Mouse (Mus musculus): ENCODE data around the gene Tmem121.
A peak's percentile ranks its signal among the peaks of the same experiment; 100 is the strongest.

Tmem121 gene

GRCm38 (mm10) chr12:113185442-113186291 is at the start of gene Tmem121:
TSS of gene Tmem121 (plus strand) at chr12:113185930.
- DNase-seq (ENCODE audit: low spot score): no peak

GRCm38 (mm10) chr12:113136492-113137020 is 49.2 kb upstream of the Tmem121 start:
- DNase-seq (ENCODE audit: low spot score): no peak

- no peak for DNase-seq (ENCODE audit: low spot score)
Measured at GRCm38 (mm10) chr12:113137260-113138213, 48.2 kb upstream of the Tmem121 start.

- no peak for DNase-seq (ENCODE audit: low spot score)
Measured at GRCm38 (mm10) chr12:113138291-113138690, 47.4 kb upstream of the Tmem121 start.

GRCm38 (mm10) chr12:113138901-113139864 is 46.5 kb upstream of the Tmem121 start:
- DNase-seq (ENCODE audit: low spot score): no peak

GRCm38 (mm10) chr12:113139908-113140615 is 45.7 kb upstream of the Tmem121 start, which contains the start of gene Crip2:
TSS of gene Crip2 (plus strand) at chr12:113140236.
- peak; percentile 76 for DNase-seq (ENCODE audit: low spot score)

GRCm38 (mm10) chr12:113140616-113141411 is 44.9 kb upstream of the Tmem121 start:
- DNase-seq (ENCODE audit: low spot score): peak; percentile 60

- DNase-seq (ENCODE audit: low spot score): no peak
Measured at GRCm38 (mm10) chr12:113141531-113141973, 44.2 kb upstream of the Tmem121 start.

GRCm38 (mm10) chr12:113142021-113142975 is 43.4 kb upstream of the Tmem121 start:
- DNase-seq (ENCODE audit: low spot score): no peak

- no peak for DNase-seq (ENCODE audit: low spot score)
Measured at GRCm38 (mm10) chr12:113143164-113143563, 42.6 kb upstream of the Tmem121 start.

GRCm38 (mm10) chr12:113144001-113144756 is 41.6 kb upstream of the Tmem121 start:
- no peak for DNase-seq (ENCODE audit: low spot score)

GRCm38 (mm10) chr12:113144886-113145285 is 40.8 kb upstream of the Tmem121 start:
- DNase-seq (ENCODE audit: low spot score): no peak

- no peak for DNase-seq (ENCODE audit: low spot score)
Measured at GRCm38 (mm10) chr12:113145591-113145990, 40.1 kb upstream of the Tmem121 start.

- DNase-seq (ENCODE audit: low spot score): peak; percentile 73
Measured at GRCm38 (mm10) chr12:113146112-113147057, 39.3 kb upstream of the Tmem121 start, which contains the start of gene Crip1. TSS of gene Crip1 (plus strand) at chr12:113146316.

- no peak for DNase-seq (ENCODE audit: low spot score)
Measured at GRCm38 (mm10) chr12:113147481-113147880, 38.2 kb upstream of the Tmem121 start.

GRCm38 (mm10) chr12:113148381-113149035 is 37.2 kb upstream of the Tmem121 start:
- DNase-seq (ENCODE audit: low spot score): no peak

Data from c-Kit-positive CD71-positive TER-119-positive erythroid progenitor cells, embryonic 14.5 days (primary cell).